Mouse (Mus musculus) ES-E14 (cell line): ENCODE measurements around the gene Il12rb1. TPM values are rescaled to one million over a fixed set of nuclear protein-coding genes. Genes with fewer than 3 reads are reported as not detected.

ENCODE experiments used
- DNase-seq: peaks from one replicate; pipeline ENCODE4 v3.0.0-alpha.2; 2013; ENCODE audit warnings: low read depth, low spot score
- H3K27ac ChIP-seq: 2 replicates; pipeline ENCODE4 v1.5.1; 2012; ENCODE audit warnings: low read depth, mild to moderate bottlenecking, low read length, moderate library complexity, mixed read lengths; ENCODE audit not compliant: poor library complexity, insufficient read depth, severe bottlenecking
- H3K36me3 ChIP-seq: 2 replicates; pipeline ENCODE4 v1.6.1; 2012; ENCODE audit warnings: mild to moderate bottlenecking, low read length, moderate library complexity, mixed read lengths; ENCODE audit not compliant: control insufficient read depth, poor library complexity, insufficient read depth, severe bottlenecking
- H3K4me1 ChIP-seq, 2 experiments: fragments of 150-350 bp in 1 of 2; sonication (generic) in 1 of 2; 2 replicates each; pipeline ENCODE4 v1.6.1; 2012; ENCODE audit warnings: low read length in 2 of 2, mild to moderate bottlenecking in 1 of 2, mixed read lengths in 1 of 2; ENCODE audit not compliant: control insufficient read depth in 2 of 2, insufficient read depth in 2 of 2, poor library complexity in 1 of 2
- H3K4me3 ChIP-seq, 2 experiments: fragments of 150-350 bp in 1 of 2; sonication (generic) in 1 of 2; 2 replicates each; pipeline ENCODE4 v1.5.1; 2012; ENCODE audit warnings: low read length in 2 of 2, low read depth in 1 of 2, mild to moderate bottlenecking in 1 of 2, mixed read lengths in 1 of 2; ENCODE audit not compliant: insufficient read depth in 1 of 2, poor library complexity in 1 of 2, severe bottlenecking in 1 of 2
- H3K9ac ChIP-seq: 2 replicates; pipeline ENCODE4 v1.6.1; 2012; ENCODE audit warnings: low read depth, mild to moderate bottlenecking, low read length, mixed read lengths; ENCODE audit not compliant: poor library complexity, insufficient read depth, severe bottlenecking
- H3K9me3 ChIP-seq: fragments of 150-350 bp; sonication (generic); 2 replicates; pipeline ENCODE4 v1.6.1; 2012; ENCODE audit warnings: low read depth, mild to moderate bottlenecking, low read length; ENCODE audit not compliant: control insufficient read depth, insufficient read depth
- CHD2 ChIP-seq: IDR thresholded peaks from 2 replicates; pipeline ENCODE4 v1.6.1; 2014; ENCODE audit warnings: mild to moderate bottlenecking, low read depth, low read length, inconsistent platforms
- HCFC1 ChIP-seq: IDR thresholded peaks from 2 replicates; pipeline ENCODE4 v1.6.1; 2012; ENCODE audit warnings: low read length, inconsistent platforms, borderline replicate concordance; ENCODE audit not compliant: insufficient read depth
- MAFK ChIP-seq: IDR thresholded peaks from 2 replicates; pipeline ENCODE4 v1.6.1; 2014; ENCODE audit warnings: mild to moderate bottlenecking, low read depth, low read length, inconsistent platforms; ENCODE audit not compliant: insufficient read depth
- ZC3H11A ChIP-seq: IDR thresholded peaks from 2 replicates; pipeline ENCODE4 v1.6.1; 2012; ENCODE audit warnings: low read depth, mild to moderate bottlenecking, inconsistent platforms, low read length, borderline replicate concordance
- ZNF384 ChIP-seq: IDR thresholded peaks from 2 replicates; pipeline ENCODE4 v1.6.1; 2012; ENCODE audit warnings: low read depth, low read length, inconsistent platforms
- in situ Hi-C, 2 experiments: fragments of 600-800 bp; cut with MboI; formaldehyde crosslinking; loops; one replicate each; pipeline ENCODE4 v1.15.1; 2025; ENCODE audit warnings: low sequenced_read_pairs in 2 of 2, inconsistent platforms in 1 of 2; ENCODE audit not compliant: unreplicated experiment in 2 of 2
- total RNA-seq: library from RNA; depleted of rRNA; stranded (reverse); fragments of 300-350 nt; gene quantifications from 2 replicates; pipeline ENCODE4 v1.2.3, GENCODE M21; 2012

Gene Il12rb1
- total RNA-seq, 1 experiment = 1.2 TPM

DNA sequence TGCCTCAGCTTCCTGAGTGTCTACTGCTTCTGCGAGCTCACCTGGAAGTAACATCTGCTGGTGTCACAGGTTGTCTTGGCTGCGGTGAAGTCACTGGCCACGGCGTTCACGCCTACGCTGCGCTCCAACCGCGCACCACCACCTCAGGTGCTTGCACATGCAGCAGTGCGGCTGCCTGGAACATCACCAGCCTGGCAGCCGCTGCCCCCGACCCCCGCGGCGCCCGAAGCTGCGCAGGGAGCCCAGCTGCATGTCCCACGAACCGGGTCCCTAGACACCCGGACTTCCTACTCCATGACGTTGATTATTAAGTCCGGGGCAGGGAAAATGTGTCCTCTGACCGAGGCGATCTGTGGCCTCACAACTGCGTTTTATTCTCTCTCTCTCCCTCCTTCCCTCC is 34.2 kb downstream of the Il12rb1 start:
- no peak for DNase-seq
- peaks cover 4 to 15% of the 10 kb centered on the region in 2 experiments; a peak in 3 of 4 replicates for H3K4me1 ChIP-seq
- no peaks in the 10 kb centered on the region for H3K36me3 ChIP-seq
- no peak for TF ChIP-seq ZNF384
- no peak for TF ChIP-seq CHD2
- TF ChIP-seq ZC3H11A = no peak
- no peak for TF ChIP-seq MAFK
- TF ChIP-seq HCFC1 = no peak
- H3K9me3 ChIP-seq = no peaks in the 10 kb centered on the region
- in situ Hi-C loops = no loop called here
- peak overlapping the region in 1 of 2 experiments; percentile 29; a peak in 1 of 4 replicates for H3K4me3 ChIP-seq
- no peak overlapping the region for H3K9ac ChIP-seq
- no peak overlapping the region for H3K27ac ChIP-seq

DNA sequence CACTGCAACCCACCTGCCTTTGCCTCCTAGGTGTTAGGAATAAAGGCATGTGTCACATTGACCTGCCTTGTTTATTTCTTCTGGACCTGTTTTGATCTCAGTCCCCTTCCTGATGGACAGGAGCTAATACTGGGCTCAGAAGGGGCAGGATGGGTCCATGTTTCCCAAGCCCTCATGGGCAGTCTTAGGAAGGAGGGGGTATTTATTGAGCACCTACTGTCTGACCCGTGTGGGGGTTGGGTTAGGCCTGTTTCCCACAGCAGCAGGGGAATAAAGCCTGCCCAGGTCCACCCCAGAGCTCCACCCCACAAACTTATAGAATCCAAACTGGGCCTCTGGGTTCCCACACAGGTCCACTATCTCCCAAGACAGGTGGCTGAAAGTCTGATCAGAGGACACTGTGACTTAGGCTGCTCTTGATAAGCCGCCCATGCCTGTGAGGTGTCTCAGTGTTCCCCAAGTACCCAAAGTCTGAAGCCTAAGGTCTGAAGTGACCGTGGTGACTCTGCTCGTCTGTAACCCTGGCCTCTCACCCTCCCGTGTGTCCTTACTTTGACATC is 35.0 kb downstream of the Il12rb1 start:
- no peak for TF ChIP-seq ZC3H11A
- TF ChIP-seq CHD2 = no peak
- no peak for TF ChIP-seq MAFK
- no peak for TF ChIP-seq HCFC1
- no peak for TF ChIP-seq ZNF384
- H3K9me3 ChIP-seq = no peaks in the 10 kb centered on the region
- no peaks in the 10 kb centered on the region for H3K36me3 ChIP-seq
- DNase-seq = no peak
- H3K27ac ChIP-seq = no peak overlapping the region
- peaks cover 4 to 21% of the 10 kb centered on the region in 2 experiments; a peak in 3 of 4 replicates for H3K4me1 ChIP-seq
- H3K4me3 ChIP-seq = no peak overlapping the region
- no peak overlapping the region for H3K9ac ChIP-seq
- in situ Hi-C loops = no loop called here

DNA sequence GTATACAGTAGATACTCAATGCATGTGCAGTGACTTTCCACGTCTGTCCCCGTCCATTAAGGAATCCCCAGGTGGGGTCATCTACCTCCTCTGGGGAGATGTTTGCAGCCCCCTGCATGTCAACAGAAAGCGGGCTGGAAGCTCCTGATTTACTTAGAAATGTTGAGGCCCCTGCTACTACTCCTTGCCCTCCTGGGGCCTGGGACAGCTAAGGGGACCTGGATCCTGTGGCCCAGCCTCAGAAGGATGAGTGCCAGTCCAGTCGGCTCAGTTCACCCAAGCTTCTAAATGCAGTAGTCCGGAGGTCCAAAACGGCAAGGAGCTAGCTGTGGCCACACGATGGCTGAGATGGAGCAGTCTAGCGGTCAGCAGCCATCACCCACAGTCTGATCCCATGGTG is 35.7 kb downstream of the Il12rb1 start:
- no peaks in the 10 kb centered on the region for H3K9me3 ChIP-seq
- no peaks in the 10 kb centered on the region for H3K36me3 ChIP-seq
- no peak overlapping the region for H3K9ac ChIP-seq
- no peak for TF ChIP-seq CHD2
- no peak for TF ChIP-seq ZNF384
- TF ChIP-seq ZC3H11A = no peak
- TF ChIP-seq HCFC1 = no peak
- TF ChIP-seq MAFK = no peak
- H3K4me3 ChIP-seq = no peak overlapping the region
- peaks cover 4 to 27% of the 10 kb centered on the region in 2 experiments; a peak in 3 of 4 replicates for H3K4me1 ChIP-seq
- no peak overlapping the region for H3K27ac ChIP-seq
- in situ Hi-C loops = no loop called here
- DNase-seq = no peak

DNA sequence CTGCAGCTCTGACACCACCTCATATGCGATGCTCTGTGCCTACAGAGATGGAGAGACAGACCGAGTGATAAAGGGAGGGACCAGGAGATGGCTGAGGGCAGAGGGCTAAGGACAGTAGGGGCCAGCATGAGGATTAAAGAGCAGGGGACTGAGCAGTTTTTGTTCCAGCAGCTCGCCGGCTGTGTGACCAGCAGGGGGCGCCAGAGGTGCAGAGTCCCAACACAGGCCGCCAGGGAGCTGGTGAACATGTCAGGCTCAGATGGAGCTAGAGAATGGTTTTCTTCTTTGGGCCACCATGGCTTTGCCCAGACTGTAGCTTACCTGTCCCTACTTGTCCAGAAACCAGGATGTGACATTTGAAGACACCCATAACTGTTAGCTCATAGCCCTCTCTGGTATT is 36.3 kb downstream of the Il12rb1 start:
- Histone ChIP-seq H3K4me1 (peaks cover 4 to 31% of the 10 kb centered on the region in 2 experiments), H3K27ac (no peak overlapping the region), H3K4me3 (no peak overlapping the region), H3K9me3 (no peaks in the 10 kb centered on the region), H3K36me3 (no peaks in the 10 kb centered on the region), H3K9ac (no peak overlapping the region)
- DNase-seq = no peak
- in situ Hi-C loops = no loop called here
- no peak for TF ChIP-seq ZNF384
- peak; percentile 74; the same call in 1 of the 2 replicates for TF ChIP-seq ZC3H11A
- no peak for TF ChIP-seq MAFK
- TF ChIP-seq CHD2 = no peak
